Mouse (Mus musculus): ENCODE measurements around the gene Mbtps2. TPM values are rescaled to one million over a fixed set of nuclear protein-coding genes. Genes with fewer than 3 reads are reported as not detected.

Gene Mbtps2
- polyA plus RNA-seq, 1 experiment from 2014 or later, result 8.3 TPM

GRCm38 (mm10) chrX:157489871-157490721 is 108.4 kb downstream of the Mbtps2 start:
- WGBS, result 27% methylated on average over 9 of the region's 9 CpGs
- H3K27ac ChIP-seq (replicated peaks), result no peak overlapping the region
- H3K36me3 ChIP-seq (ENCODE audit: control insufficient read depth, insufficient read depth, low read length), result no peaks in the 10 kb centered on the region
- H3K4me1 ChIP-seq (replicated peaks; ENCODE audit: control insufficient read depth, insufficient read depth), result no peaks in the 10 kb centered on the region
- no peaks in the 10 kb centered on the region for H3K27me3 ChIP-seq (ENCODE audit: control insufficient read depth, insufficient read depth, low read length)
- ATAC-seq (ENCODE audit: low FRiP score, low TSS enrichment) (no peak), DNase-seq (ENCODE audit: low spot score) (no peak)
- peak overlapping the region; percentile 54 for H3K4me3 ChIP-seq (ENCODE audit: low read depth, low read length)
- no peak for TF ChIP-seq CTCF (IDR thresholded peaks at IDR 0.05; ENCODE audit: low read depth)
- TF ChIP-seq EP300 (optimal IDR thresholded peaks at IDR 0.05), result no peak
- no peak overlapping the region for H3K9ac ChIP-seq (ENCODE audit: low read length)
- H3K4me2 ChIP-seq (replicated peaks; ENCODE audit: low read depth), result peak overlapping the region; percentile 62
- H3K9me3 ChIP-seq (ENCODE audit: control insufficient read depth, low read length), result no peaks in the 10 kb centered on the region

- H3K36me3 ChIP-seq (ENCODE audit: control insufficient read depth, insufficient read depth, low read length), result no peaks in the 10 kb centered on the region
- H3K9ac ChIP-seq (ENCODE audit: low read length), result no peak overlapping the region
- no peak for TF ChIP-seq EP300 (optimal IDR thresholded peaks at IDR 0.05)
- TF ChIP-seq CTCF (IDR thresholded peaks at IDR 0.05; ENCODE audit: low read depth), result no peak
- no peak for ATAC-seq (ENCODE audit: low FRiP score, low TSS enrichment)
- H3K27me3 ChIP-seq (ENCODE audit: control insufficient read depth, insufficient read depth, low read length), result no peaks in the 10 kb centered on the region
- WGBS, result 70% methylated on average over 3 of the region's 3 CpGs
- no peaks in the 10 kb centered on the region for H3K9me3 ChIP-seq (ENCODE audit: control insufficient read depth, low read length)
- H3K4me2 ChIP-seq (replicated peaks; ENCODE audit: low read depth), result no peak overlapping the region
- no peak for DNase-seq (ENCODE audit: low spot score)
- H3K4me3 ChIP-seq (ENCODE audit: low read depth, low read length), result no peak overlapping the region
- no peaks in the 10 kb centered on the region for H3K4me1 ChIP-seq (replicated peaks; ENCODE audit: control insufficient read depth, insufficient read depth)
- no peak overlapping the region for H3K27ac ChIP-seq (replicated peaks)
Measured at GRCm38 (mm10) chrX:157488831-157489230, 109.7 kb downstream of the Mbtps2 start.

GRCm38 (mm10) chrX:157486765-157487164 is 111.8 kb downstream of the Mbtps2 start:
- Histone ChIP-seq H3K27ac (replicated peaks) (no peak overlapping the region), H3K4me2 (replicated peaks; ENCODE audit: low read depth) (no peak overlapping the region), H3K27me3 (ENCODE audit: control insufficient read depth, insufficient read depth, low read length) (no peaks in the 10 kb centered on the region), H3K4me1 (replicated peaks; ENCODE audit: control insufficient read depth, insufficient read depth) (no peaks in the 10 kb centered on the region), H3K4me3 (ENCODE audit: low read depth, low read length) (no peak overlapping the region), H3K9ac (ENCODE audit: low read length) (no peak overlapping the region), H3K36me3 (ENCODE audit: control insufficient read depth, insufficient read depth, low read length) (no peaks in the 10 kb centered on the region), H3K9me3 (ENCODE audit: control insufficient read depth, low read length) (no peaks in the 10 kb centered on the region)
- no peak for ATAC-seq (ENCODE audit: low FRiP score, low TSS enrichment)
- DNase-seq (ENCODE audit: low spot score), result peak; percentile 13
- TF ChIP-seq EP300 (optimal IDR thresholded peaks at IDR 0.05), result no peak
- peak; percentile 70 for TF ChIP-seq CTCF (IDR thresholded peaks at IDR 0.05; ENCODE audit: low read depth)
- 44% methylated on average over 2 of the region's 2 CpGs for WGBS

Other genes starting within 250 kb of the Mbtps2 start
- 0.05 and 0.12 TPM in 2 replicates for gene Phex, start 183.4 kb downstream of the Mbtps2 start, polyA plus RNA-seq (2015; fragmentation: Nextera tagmentation; extraction: Ambion mirVana)
- gene Sms, start 106.4 kb downstream of the Mbtps2 start, polyA plus RNA-seq (2015; fragmentation: Nextera tagmentation; extraction: Ambion mirVana), result 28.3 and 30.7 TPM in 2 replicates
- gene Yy2, start 29.7 kb downstream of the Mbtps2 start, polyA plus RNA-seq (2015; fragmentation: Nextera tagmentation; extraction: Ambion mirVana), result 1.0 and 1.1 TPM in 2 replicates
- 22.7 and 23.6 TPM in 2 replicates for gene Smpx, start 100.2 kb upstream of the Mbtps2 start, polyA plus RNA-seq (2015; fragmentation: Nextera tagmentation; extraction: Ambion mirVana)
- gene Klhl34, start 219.7 kb upstream of the Mbtps2 start, polyA plus RNA-seq (2015; fragmentation: Nextera tagmentation; extraction: Ambion mirVana), result 0.05 and 0.16 TPM in 2 replicates

All from stomach, postnatal 0 days (tissue).